23 mouse cellular contexts compared by ENCODE assay signal in genomic region chr11:87747312-87747711, GRCm38 (mm10). TPM values are rescaled to one million over a fixed set of nuclear protein-coding genes. Genes with fewer than 3 reads are reported as not detected.
"Had no signal": no experiment of that assay in that cellular context is flagged by ENCODE, and none has a peak within 500 bp of the region (broad histone marks: within the 10 kb centered on the region; RNA-seq: fewer than 3 reads in every experiment).

No protein-coding gene starts in this region.

- DNase-seq: kidney, adult 2 months; kidney, postnatal 25 days; left cerebral cortex, postnatal 4 days; lung, adult 18-20 months; lung, postnatal 10 days; lung, postnatal 4 days; retina, postnatal 1 day; right cerebral cortex, postnatal 25 days had no signal

- H3K9ac ChIP-seq: limb, embryonic 12.5 days; limb, embryonic 15.5 days; lung, embryonic 15.5 days; midbrain, embryonic 12.5 days; midbrain, embryonic 15.5 days; neural tube, embryonic 13.5 days had no signal

- H3K4me3 ChIP-seq: layer of hippocampus, adult 2 months; limb, embryonic 12.5 days; limb, embryonic 15.5 days; lung, embryonic 15.5 days; midbrain, embryonic 12.5 days; midbrain, embryonic 15.5 days; myocyte; neural tube, embryonic 13.5 days had no signal

- H3K27me3 ChIP-seq: limb, embryonic 12.5 days; lung, embryonic 15.5 days; midbrain, embryonic 12.5 days; midbrain, embryonic 15.5 days; neural tube, embryonic 13.5 days had no signal

- ATAC-seq: hindbrain, postnatal 0 days; intestine, postnatal 0 days; midbrain, embryonic 15.5 days had no signal

- H3K27ac ChIP-seq: hindbrain, postnatal 0 days; kidney, postnatal 0 days; layer of hippocampus, adult 2 months; limb, embryonic 12.5 days; limb, embryonic 15.5 days; lung, embryonic 15.5 days; midbrain, embryonic 12.5 days; midbrain, embryonic 15.5 days; neural tube, embryonic 13.5 days; stomach, postnatal 0 days had no signal

- H3K4me1 ChIP-seq: midbrain, embryonic 12.5 days; midbrain, embryonic 15.5 days; neural tube, embryonic 13.5 days had no signal

- H3K4me2 ChIP-seq: limb, embryonic 12.5 days; limb, embryonic 15.5 days; lung, embryonic 15.5 days; midbrain, embryonic 12.5 days; midbrain, embryonic 15.5 days; neural tube, embryonic 13.5 days had no signal

- H3K9me3 ChIP-seq: limb, embryonic 12.5 days; limb, embryonic 15.5 days; lung, embryonic 15.5 days; midbrain, embryonic 12.5 days; midbrain, embryonic 15.5 days; neural tube, embryonic 13.5 days had no signal

RNA-seq across cellular contexts. Expression of gene Mpo, which starts 46.1 kb away (rescaled TPM):
- total RNA-seq: layer of hippocampus, adult 2 months; left cerebral cortex, postnatal 10 days; monocyte, adult 5-6 weeks; neutrophil, adult 5-6 weeks had no signal
- polyA plus RNA-seq: myocyte had no signal
